Mouse (Mus musculus) kidney, postnatal 4 days (tissue): ENCODE data around the gene Gm21454.
"Not testable (repeated sequence)": the region's sequence is repeated elsewhere in the genome, so short reads cannot be mapped to it uniquely, and the experiment has no call there.

Experiments used
- DNase-seq, 2 experiments: peaks; one replicate each; pipeline ENCODE4 v3.0.0; 2021; ENCODE audit warnings: mixed read lengths in 2 of 2

Gm21454 gene

DNA sequence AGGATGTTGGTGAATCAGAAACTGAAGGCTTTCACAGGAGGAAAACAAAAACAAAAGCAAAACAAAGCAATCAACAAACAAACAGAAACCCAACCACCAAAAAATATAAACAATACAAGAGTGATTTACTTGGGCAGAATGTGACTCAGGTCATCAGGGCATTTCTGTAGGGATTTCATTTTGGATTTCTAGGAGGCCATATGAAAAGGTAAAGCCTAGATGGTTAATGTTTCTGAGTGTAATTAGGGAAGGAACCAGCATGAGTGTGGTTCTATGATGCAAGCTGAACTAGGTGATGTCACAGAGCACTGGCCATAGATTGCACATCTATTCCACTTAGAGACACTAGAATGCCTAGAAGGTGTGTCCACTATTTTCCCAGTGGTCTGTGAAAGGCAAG, at the start of gene Gm21454, which contains the start of gene Gm21440:
TSS of gene Gm21454 (plus strand) at position 352 of the 400 bp plus-strand sequence.
TSS of gene Gm21440 (plus strand) at position 301 of the 400 bp plus-strand sequence.
- DNase-seq: not testable (repeated sequence)

DNA sequence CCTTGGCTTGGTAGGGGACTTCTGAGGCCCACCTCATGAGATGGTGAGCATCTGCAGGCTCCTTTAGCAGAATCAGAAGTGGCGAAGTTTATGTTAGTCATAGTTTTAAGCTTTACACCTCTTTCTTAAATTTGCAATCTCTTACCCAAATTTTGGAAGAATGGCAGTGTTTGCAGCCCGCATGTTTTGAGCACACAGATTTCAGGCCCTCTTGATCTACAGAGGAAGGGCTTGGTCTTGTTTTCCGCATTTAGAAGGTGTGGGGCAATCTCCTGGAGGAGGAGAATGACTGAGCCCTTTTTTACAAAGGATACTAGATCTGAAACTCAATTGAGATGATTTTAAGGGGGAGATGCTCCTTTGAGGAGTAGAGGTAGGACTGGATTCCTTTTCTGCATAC, 28.4 kb upstream of the Gm21454 start, which contains the start of gene Gm21828:
TSS of gene Gm21828 (minus strand) at position 101 of the 400 bp plus-strand sequence.
- DNase-seq: not testable (repeated sequence)

DNA sequence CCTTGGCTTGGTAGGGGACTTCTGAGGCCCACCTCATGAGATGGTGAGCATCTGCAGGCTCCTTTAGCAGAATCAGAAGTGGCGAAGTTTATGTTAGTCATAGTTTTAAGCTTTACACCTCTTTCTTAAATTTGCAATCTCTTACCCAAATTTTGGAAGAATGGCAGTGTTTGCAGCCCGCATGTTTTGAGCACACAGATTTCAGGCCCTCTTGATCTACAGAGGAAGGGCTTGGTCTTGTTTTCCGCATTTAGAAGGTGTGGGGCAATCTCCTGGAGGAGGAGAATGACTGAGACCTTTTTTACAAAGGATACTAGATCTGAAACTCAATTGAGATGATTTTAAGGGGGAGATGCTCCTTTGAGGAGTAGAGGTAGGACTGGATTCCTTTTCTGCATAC, 96.7 kb downstream of the Gm21454 start, which contains the start of gene Gm21725:
TSS of gene Gm21725 (minus strand) at position 101 of the 400 bp plus-strand sequence.
- DNase-seq: not testable (repeated sequence)
